Mouse (Mus musculus): ENCODE data around the gene Nolc1. TPM values are rescaled to one million over a fixed set of nuclear protein-coding genes. Genes with fewer than 3 reads are reported as not detected.

The Nolc1 gene
- total RNA-seq, 2 experiments from 2014 or later, result 45.0 to 51.0 TPM

GRCm38 (mm10) chr19:46058466-46058865, 17.2 kb upstream of the Nolc1 start:
- intact Hi-C loops (cut with DNase I), result no loop called here
- Histone ChIP-seq H3K27ac (no peak overlapping the region), H3K4me3 (no peak overlapping the region)
- no peak for TF ChIP-seq CTCF (IDR thresholded peaks at IDR 0.05)
- no peak for DNase-seq (ENCODE audit: extremely low spot score in 1 of 2, low spot score in 2 of 2)

DNA sequence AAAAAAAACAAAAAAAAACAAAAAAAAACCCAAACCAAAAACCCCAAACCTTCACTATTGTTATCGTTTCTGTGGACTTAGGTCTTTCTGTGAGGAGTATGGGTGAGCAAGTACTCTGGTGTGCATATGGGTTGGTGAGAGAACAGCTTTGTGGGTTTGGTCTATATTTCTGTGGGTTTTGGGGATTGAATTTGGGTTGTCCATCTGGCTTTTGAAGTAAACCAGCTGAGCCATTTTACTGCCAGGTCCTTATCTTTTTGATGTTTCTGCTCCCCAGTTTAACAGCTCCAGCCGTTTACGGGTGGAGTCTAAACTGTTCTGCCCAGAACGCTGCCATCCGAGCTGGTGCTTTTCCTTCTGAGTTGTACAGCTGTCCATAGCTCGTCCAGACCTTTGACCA, 14.8 kb upstream of the Nolc1 start:
- intact Hi-C loops (cut with DNase I), result no loop called here

GRCm38 (mm10) chr19:46068054-46068453, 7.6 kb upstream of the Nolc1 start:
- intact Hi-C loops (cut with DNase I), result no loop called here
- DNase-seq (ENCODE audit: extremely low spot score in 1 of 2, low spot score in 2 of 2), result no peak
- no peak for TF ChIP-seq CTCF (IDR thresholded peaks at IDR 0.05)
- no peak overlapping the region for H3K27ac ChIP-seq
- H3K4me3 ChIP-seq, result no peak overlapping the region

More for the DNA sequence above, 14.8 kb upstream of the Nolc1 start:
- no peak for TF ChIP-seq CTCF (IDR thresholded peaks at IDR 0.05)
- no peak overlapping the region for H3K4me3 ChIP-seq
- DNase-seq (ENCODE audit: extremely low spot score in 1 of 2, low spot score in 2 of 2), result no peak
- H3K27ac ChIP-seq, result no peak overlapping the region

- no peak for TF ChIP-seq CTCF (IDR thresholded peaks at IDR 0.05)
- H3K4me3 ChIP-seq, result no peak overlapping the region
- intact Hi-C loops (cut with DNase I), result no loop called here
- DNase-seq (ENCODE audit: extremely low spot score in 1 of 2, low spot score in 2 of 2), result no peak
- H3K27ac ChIP-seq, result no peak overlapping the region
Observed at GRCm38 (mm10) chr19:46073285-46073684, 2.4 kb upstream of the Nolc1 start.

GRCm38 (mm10) chr19:46074266-46074665, 1.4 kb upstream of the Nolc1 start:
- TF ChIP-seq CTCF (IDR thresholded peaks at IDR 0.05), result no peak
- no peak for DNase-seq (ENCODE audit: extremely low spot score in 1 of 2, low spot score in 2 of 2)
- H3K27ac ChIP-seq, result no peak overlapping the region
- no peak overlapping the region for H3K4me3 ChIP-seq
- intact Hi-C loops (cut with DNase I), result loop anchor here (2.0 kb wide), 1 partner anchor 75 kb away; the partner anchor contains the start of gene Armh3

GRCm38 (mm10) chr19:46078535-46078934, 2.9 kb downstream of the Nolc1 start:
- no peak overlapping the region for H3K4me3 ChIP-seq
- no peak overlapping the region for H3K27ac ChIP-seq
- TF ChIP-seq CTCF (IDR thresholded peaks at IDR 0.05), result no peak
- DNase-seq (ENCODE audit: extremely low spot score in 1 of 2, low spot score in 2 of 2), result no peak
- intact Hi-C loops (cut with DNase I), result no loop called here

- intact Hi-C loops (cut with DNase I), result loop anchor here (5.0 kb wide), 1 partner anchor 167 kb away; no protein-coding TSS in a partner anchor
- Histone ChIP-seq H3K4me3 (no peak overlapping the region), H3K27ac (no peak overlapping the region)
- no peak for TF ChIP-seq CTCF (IDR thresholded peaks at IDR 0.05)
- DNase-seq (ENCODE audit: extremely low spot score in 1 of 2, low spot score in 2 of 2), result no peak
Observed at GRCm38 (mm10) chr19:46085185-46085584, 9.5 kb downstream of the Nolc1 start.

- intact Hi-C loops (cut with DNase I), result loop anchor here (5.0 kb wide), 1 partner anchor 166 kb away; no protein-coding TSS in a partner anchor
- peak; percentile 48 to 63 for DNase-seq (ENCODE audit: extremely low spot score in 1 of 2, low spot score in 2 of 2)
- Histone ChIP-seq H3K27ac (no peak overlapping the region), H3K4me3 (no peak overlapping the region)
- peak; percentile 87 for TF ChIP-seq CTCF (IDR thresholded peaks at IDR 0.05)
Observed at GRCm38 (mm10) chr19:46086337-46086736, 10.7 kb downstream of the Nolc1 start.

GRCm38 (mm10) chr19:46087871-46088270, 12.2 kb downstream of the Nolc1 start:
- no peak overlapping the region for H3K4me3 ChIP-seq

DNA sequence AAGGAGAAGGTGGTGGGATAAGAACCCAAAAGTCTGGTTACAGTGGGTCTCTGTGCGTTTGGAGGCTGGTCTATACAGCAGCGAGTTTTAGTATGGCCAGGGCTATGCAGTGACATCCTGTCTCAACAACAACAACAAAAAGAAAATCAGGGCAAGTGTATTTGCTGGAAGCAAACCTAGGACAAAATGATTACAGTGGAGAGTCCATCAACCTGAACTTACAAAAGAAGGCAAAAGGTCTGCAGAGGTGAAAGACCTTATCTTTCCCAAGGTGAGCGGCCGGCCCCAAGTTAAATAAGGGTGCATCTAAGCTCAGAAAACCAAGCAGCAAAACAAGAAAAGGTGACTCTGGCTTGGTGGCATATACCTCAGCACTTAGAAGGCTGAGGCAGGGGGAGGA, 16.0 kb downstream of the Nolc1 start:
- DNase-seq (ENCODE audit: extremely low spot score in 1 of 2, low spot score in 2 of 2), result no peak
- H3K27ac ChIP-seq, result no peak overlapping the region
- intact Hi-C loops (cut with DNase I), result no loop called here
- H3K4me3 ChIP-seq, result no peak overlapping the region
- TF ChIP-seq CTCF (IDR thresholded peaks at IDR 0.05), result no peak

More at GRCm38 (mm10) chr19:46087871-46088270, 12.2 kb downstream of the Nolc1 start:
- intact Hi-C loops (cut with DNase I), result loop anchor here (5.0 kb wide), 1 partner anchor 164 kb away; no protein-coding TSS in a partner anchor
- no peak overlapping the region for H3K27ac ChIP-seq
- no peak for DNase-seq (ENCODE audit: extremely low spot score in 1 of 2, low spot score in 2 of 2)
- TF ChIP-seq CTCF (IDR thresholded peaks at IDR 0.05), result no peak

DNA sequence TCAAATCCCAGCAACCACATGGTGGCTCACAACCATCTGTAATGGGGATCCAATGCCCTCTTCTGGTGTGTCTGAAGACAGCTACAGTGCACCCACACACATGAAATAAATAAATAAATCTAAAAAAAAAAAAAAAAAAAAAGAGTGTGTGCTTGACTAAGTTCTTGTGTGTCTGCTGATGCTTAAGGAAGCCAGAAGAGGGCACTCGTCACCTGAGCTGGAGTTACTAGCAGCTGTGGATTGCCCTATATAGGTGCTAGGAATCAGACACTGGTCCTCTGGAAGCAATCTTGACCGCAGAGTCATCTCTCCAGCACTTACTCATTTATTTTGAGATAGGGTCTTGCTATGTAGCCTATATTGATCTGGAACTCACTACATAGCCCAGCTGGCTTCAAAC, 18.5 kb downstream of the Nolc1 start:
- H3K4me3 ChIP-seq, result no peak overlapping the region
- no peak for TF ChIP-seq CTCF (IDR thresholded peaks at IDR 0.05)
- intact Hi-C loops (cut with DNase I), result no loop called here
- DNase-seq (ENCODE audit: extremely low spot score in 1 of 2, low spot score in 2 of 2), result no peak
- H3K27ac ChIP-seq, result no peak overlapping the region

DNA sequence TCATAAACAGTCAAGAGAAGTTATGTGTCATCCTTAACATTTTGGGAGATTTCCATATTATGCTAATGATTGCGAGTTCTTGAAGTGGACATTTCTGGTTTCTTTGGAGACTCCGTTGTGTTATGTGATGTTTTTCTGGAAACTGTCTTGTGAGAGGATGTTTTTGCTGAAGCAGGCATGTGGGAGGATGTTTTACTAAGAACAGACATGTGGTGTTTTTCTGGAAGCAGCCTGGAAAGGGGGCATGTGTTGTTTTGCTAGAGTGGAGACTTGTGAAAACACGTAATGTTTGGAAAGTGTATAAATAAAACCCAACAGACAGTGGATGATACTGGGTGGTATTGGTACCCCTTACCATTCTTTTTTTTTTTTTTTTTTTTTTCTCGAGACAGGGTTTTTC, 19.6 kb downstream of the Nolc1 start:
- DNase-seq (ENCODE audit: extremely low spot score in 1 of 2, low spot score in 2 of 2), result peak in 1 of 2 experiments; percentile 24
- no peak overlapping the region for H3K27ac ChIP-seq
- no peak for TF ChIP-seq CTCF (IDR thresholded peaks at IDR 0.05)
- intact Hi-C loops (cut with DNase I), result no loop called here
- no peak overlapping the region for H3K4me3 ChIP-seq

GRCm38 (mm10) chr19:46096396-46096795, 20.7 kb downstream of the Nolc1 start:
- intact Hi-C loops (cut with DNase I), result no loop called here
- no peak overlapping the region for H3K4me3 ChIP-seq
- DNase-seq (ENCODE audit: extremely low spot score in 1 of 2, low spot score in 2 of 2), result no peak
- no peak overlapping the region for H3K27ac ChIP-seq
- no peak for TF ChIP-seq CTCF (IDR thresholded peaks at IDR 0.05)

Data from left cerebral cortex, adult 2 months (tissue).